Mouse (Mus musculus) intestine, embryonic 14.5 days (tissue): ENCODE measurements around the gene Per2. TPM values are rescaled to one million over a fixed set of nuclear protein-coding genes. Genes with fewer than 3 reads are reported as not detected.

Source experiments
- ATAC-seq: fragments of 200-750 bp; cut with Nextera tagmentation; replicated peaks from 2 replicates; pipeline ENCODE4 v1.8.0; 2017; ENCODE audit warnings: low read depth, moderate number of reproducible peaks, moderate TSS enrichment, moderate library complexity; ENCODE audit not compliant: low FRiP score, low TSS enrichment
- DNase-seq: peaks from one replicate; pipeline ENCODE4 v3.0.0-alpha.2; 2018; ENCODE audit warnings: low spot score
- H3K27ac ChIP-seq: fragments of 300-500 bp; sonication (generic); 2 replicates; pipeline ENCODE4 v1.5.1; 2014; ENCODE audit warnings: low read depth, mild to moderate bottlenecking, control low read depth
- H3K27me3 ChIP-seq: fragments of 300-500 bp; sonication (generic); replicated peaks from 2 replicates; pipeline ENCODE4 v1.6.1; 2014; ENCODE audit warnings: low read length, control low read depth; ENCODE audit not compliant: control insufficient read depth, insufficient read depth
- H3K36me3 ChIP-seq: fragments of 300-500 bp; sonication (generic); 2 replicates; pipeline ENCODE4 v1.6.1; 2014; ENCODE audit warnings: low read length, control low read depth; ENCODE audit not compliant: control insufficient read depth, insufficient read depth
- H3K4me1 ChIP-seq: fragments of 300-500 bp; sonication (generic); replicated peaks from 2 replicates; pipeline ENCODE4 v1.6.1; 2014; ENCODE audit warnings: low read length, control low read depth, mixed read lengths; ENCODE audit not compliant: control insufficient read depth, insufficient read depth
- H3K4me2 ChIP-seq: fragments of 300-500 bp; sonication (generic); 2 replicates; pipeline ENCODE4 v1.6.1; 2014; ENCODE audit warnings: low read length
- H3K4me3 ChIP-seq: fragments of 300-500 bp; sonication (generic); 2 replicates; pipeline ENCODE4 v1.5.1; 2014; ENCODE audit warnings: low read depth, low read length, control low read depth, mixed read lengths
- H3K9ac ChIP-seq: fragments of 300-500 bp; sonication (generic); 2 replicates; pipeline ENCODE4 v1.6.1; 2014; ENCODE audit warnings: mild to moderate bottlenecking, low read length
- H3K9me3 ChIP-seq: fragments of 300-500 bp; sonication (generic); 2 replicates; pipeline ENCODE4 v1.6.1; 2016; ENCODE audit warnings: low read length, control low read depth; ENCODE audit not compliant: control insufficient read depth
- WGBS: fragments of 180-500 bp; shearing (Covaris S2); extraction: QIAGEN DNeasy Blood & Tissue Kit; methylation state at CpG from one replicate; pipeline ENCODE4 v1.1.7; 2014; 5-methylcytosine and 5-hydroxymethylcytosine counted together
- polyA plus RNA-seq: library from polyadenylated mRNA; unstranded; fragments of >200 nt; fragmentation: Nextera tagmentation; extraction: Ambion mirVana; gene quantifications from 2 replicates; pipeline ENCODE4 v1.2.1, GENCODE M21; 2014

Gene Per2
- polyA plus RNA-seq, 1 experiment from 2014 or later = 6.7 TPM

GRCm38 (mm10) chr1:91405406-91406169 lies 53.5 kb downstream of the Per2 start:
- 53% methylated on average over 23 of the region's 23 CpGs for WGBS
- no peak for ATAC-seq
- H3K27me3 ChIP-seq = no peaks in the 10 kb centered on the region
- no peak overlapping the region for H3K4me3 ChIP-seq
- no peak for DNase-seq
- no peaks in the 10 kb centered on the region for H3K4me1 ChIP-seq
- no peak overlapping the region for H3K27ac ChIP-seq
- no peak overlapping the region for H3K4me2 ChIP-seq
- no peak overlapping the region for H3K9ac ChIP-seq
- H3K36me3 ChIP-seq = no peaks in the 10 kb centered on the region
- no peaks in the 10 kb centered on the region for H3K9me3 ChIP-seq

- Histone ChIP-seq H3K4me1 (no peaks in the 10 kb centered on the region), H3K27ac (no peak overlapping the region), H3K4me3 (no peak overlapping the region), H3K27me3 (no peaks in the 10 kb centered on the region), H3K36me3 (no peaks in the 10 kb centered on the region), H3K4me2 (no peak overlapping the region), H3K9ac (no peak overlapping the region), H3K9me3 (no peaks in the 10 kb centered on the region)
- no peak for ATAC-seq
- WGBS = 29% methylated on average over 1 of the region's 1 CpGs
- no peak for DNase-seq
Observed at GRCm38 (mm10) chr1:91404976-91405375, 54.1 kb downstream of the Per2 start.

- Histone ChIP-seq H3K4me1 (peaks cover 15% of the 10 kb centered on the region), H3K4me2 (peak within 1 kb of the TSS; percentile 95), H3K9me3 (no peaks in the 10 kb centered on the region), H3K36me3 (peaks cover 22% of the 10 kb centered on the region; the same call in 1 of the 2 replicates), H3K27me3 (no peaks in the 10 kb centered on the region), H3K9ac (peak within 1 kb of the TSS; percentile 90), H3K27ac (peak within 1 kb of the TSS; percentile 83), H3K4me3 (peak within 1 kb of the TSS; percentile 89)
- WGBS = under 1% methylated on average over 65 of the region's 91 CpGs
- ATAC-seq (peak; percentile 97), DNase-seq (peak; percentile 87)
Observed at GRCm38 (mm10) chr1:91398260-91399062, 60.7 kb downstream of the Per2 start, which contains the start of gene Ilkap. TSS of gene Ilkap (minus strand) at chr1:91398815.

- ATAC-seq (no peak), DNase-seq (no peak)
- H3K9ac ChIP-seq = peak overlapping the region; percentile 90
- peaks cover 28% of the 10 kb centered on the region for H3K36me3 ChIP-seq
- peaks cover 15% of the 10 kb centered on the region for H3K4me1 ChIP-seq
- under 1% methylated on average over 12 of the region's 12 CpGs for WGBS
- H3K9me3 ChIP-seq = no peaks in the 10 kb centered on the region
- H3K27ac ChIP-seq = peak overlapping the region; percentile 83
- H3K4me3 ChIP-seq = peak overlapping the region; percentile 89
- peak overlapping the region; percentile 95 for H3K4me2 ChIP-seq
- no peaks in the 10 kb centered on the region for H3K27me3 ChIP-seq
Observed at GRCm38 (mm10) chr1:91397927-91398259, 61.2 kb downstream of the Per2 start.

GRCm38 (mm10) chr1:91390369-91390768 lies 68.8 kb downstream of the Per2 start:
- Histone ChIP-seq H3K4me2 (no peak overlapping the region), H3K4me3 (no peak overlapping the region), H3K4me1 (no peaks in the 10 kb centered on the region), H3K9ac (no peak overlapping the region), H3K36me3 (peaks cover 78% of the 10 kb centered on the region), H3K9me3 (no peaks in the 10 kb centered on the region), H3K27me3 (no peaks in the 10 kb centered on the region), H3K27ac (no peak overlapping the region)
- DNase-seq (no peak), ATAC-seq (peak; percentile 81)
- 68% methylated on average over 5 of the region's 5 CpGs for WGBS

- H3K36me3 ChIP-seq = peaks cover 94% of the 10 kb centered on the region
- H3K27me3 ChIP-seq = no peaks in the 10 kb centered on the region
- ATAC-seq (no peak), DNase-seq (no peak)
- H3K4me3 ChIP-seq = no peak overlapping the region
- H3K4me2 ChIP-seq = no peak overlapping the region
- WGBS = 91% methylated on average over 4 of the region's 4 CpGs
- no peak overlapping the region for H3K27ac ChIP-seq
- H3K4me1 ChIP-seq = no peaks in the 10 kb centered on the region
- H3K9me3 ChIP-seq = no peaks in the 10 kb centered on the region
- no peak overlapping the region for H3K9ac ChIP-seq
Observed at GRCm38 (mm10) chr1:91381091-91381471, 78.0 kb downstream of the Per2 start.

GRCm38 (mm10) chr1:91380453-91381090 lies 78.6 kb downstream of the Per2 start:
- DNase-seq = peak; percentile 91
- no peaks in the 10 kb centered on the region for H3K4me1 ChIP-seq
- no peak overlapping the region for H3K27ac ChIP-seq
- no peaks in the 10 kb centered on the region for H3K27me3 ChIP-seq
- peaks cover 95% of the 10 kb centered on the region for H3K36me3 ChIP-seq
- WGBS = 62% methylated on average over 7 of the region's 7 CpGs
- no peak overlapping the region for H3K4me3 ChIP-seq
- peak; percentile 48; the same call in 1 of the 2 replicates for ATAC-seq
- no peak overlapping the region for H3K4me2 ChIP-seq
- no peaks in the 10 kb centered on the region for H3K9me3 ChIP-seq
- H3K9ac ChIP-seq = no peak overlapping the region

- Histone ChIP-seq H3K9me3 (no peaks in the 10 kb centered on the region), H3K36me3 (peaks cover 86% of the 10 kb centered on the region), H3K9ac (no peak overlapping the region), H3K4me2 (no peak overlapping the region), H3K27ac (no peak overlapping the region), H3K4me3 (no peak overlapping the region), H3K27me3 (no peaks in the 10 kb centered on the region), H3K4me1 (peaks cover 7% of the 10 kb centered on the region; the same call in 1 of the 2 replicates)
- ATAC-seq = no peak
- 94% methylated on average over 6 of the region's 6 CpGs for WGBS
- DNase-seq = no peak
Observed at GRCm38 (mm10) chr1:91373414-91373835, 85.7 kb downstream of the Per2 start.
